Mouse (Mus musculus): ENCODE data around the gene Ugt2a2. TPM values are rescaled to one million over a fixed set of nuclear protein-coding genes. Genes with fewer than 3 reads are reported as not detected.

The Ugt2a2 gene
- not detected for polyA plus RNA-seq (2014; fragmentation: Illumina TruSeq; extraction: RNeasy Lipid Tissue Mini Kit (QIAGEN cat#74804); ENCODE audit: low replicate concordance)

DNA sequence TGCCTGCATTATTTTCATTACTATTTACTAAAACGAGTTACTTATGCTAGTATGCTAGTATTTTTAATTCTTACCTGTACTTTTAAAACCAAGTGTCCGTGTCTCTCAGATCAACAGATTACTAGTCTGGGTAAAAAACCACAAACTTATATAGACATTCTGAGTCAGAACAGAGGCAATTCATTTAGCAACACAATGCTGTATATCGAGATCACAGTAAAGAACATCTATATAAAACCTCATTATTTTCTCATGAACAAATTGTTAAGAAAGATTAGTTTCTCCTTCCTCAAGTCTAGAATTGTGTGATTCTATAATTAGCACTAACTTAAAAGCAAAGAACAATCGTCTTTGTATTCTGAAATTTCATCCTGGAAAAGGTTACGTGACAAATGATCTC lies at the start of gene Ugt2a2:
Gene Ugt2a2, minus strand, starts transcription at position 101 of the 400 bp plus-strand sequence.

GRCm38 (mm10) chr5:87490771-87491170 lies 8.7 kb upstream of the Ugt2a2 start, which contains the start of gene Ugt2a1:
Gene Ugt2a1, minus strand, starts transcription at chr5:87490871.

DNA sequence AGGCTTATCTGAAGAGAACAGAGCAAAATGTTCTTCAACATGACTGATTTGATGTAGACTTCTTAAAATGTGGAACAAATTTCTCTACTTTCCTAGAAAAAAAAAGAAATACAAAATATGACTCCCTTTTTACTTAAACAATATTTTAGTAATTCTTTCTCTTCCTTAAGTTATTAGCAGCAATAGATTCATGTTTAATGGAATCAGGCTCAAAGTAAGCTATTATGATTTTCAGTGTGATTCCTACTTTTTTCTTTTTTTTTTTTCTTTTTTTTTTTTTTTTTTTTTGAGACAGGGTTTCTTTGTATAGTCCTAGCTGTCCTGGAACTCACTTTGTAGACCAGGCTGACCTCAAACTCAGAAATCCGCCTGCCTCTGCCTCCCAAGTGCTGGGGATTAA lies 4.6 kb upstream of the Ugt2a2 start, which contains the start of gene Gm43638:
Gene Gm43638, minus strand, starts transcription at position 101 of the 400 bp plus-strand sequence.

GRCm38 (mm10) chr5:87424041-87424440 lies 58.0 kb downstream of the Ugt2a2 start, which contains the start of gene Ugt2b38:
Gene Ugt2b38, minus strand, starts transcription at chr5:87424203.

Other genes starting within 250 kb of the Ugt2a2 start
- gene Ugt2b37, start 227.5 kb downstream of the Ugt2a2 start, polyA plus RNA-seq (2014; fragmentation: Illumina TruSeq; extraction: RNeasy Lipid Tissue Mini Kit (QIAGEN cat#74804); ENCODE audit: low replicate concordance), result not detected
- gene Ugt2a3, start 145.1 kb downstream of the Ugt2a2 start, polyA plus RNA-seq (2014; fragmentation: Illumina TruSeq; extraction: RNeasy Lipid Tissue Mini Kit (QIAGEN cat#74804); ENCODE audit: low replicate concordance), result 410 TPM
- gene Ugt2b38, start 58.1 kb downstream of the Ugt2a2 start, polyA plus RNA-seq (2014; fragmentation: Illumina TruSeq; extraction: RNeasy Lipid Tissue Mini Kit (QIAGEN cat#74804); ENCODE audit: low replicate concordance), result 5.5 TPM
- gene Gm43638, start 4.5 kb upstream of the Ugt2a2 start, polyA plus RNA-seq (2014; fragmentation: Illumina TruSeq; extraction: RNeasy Lipid Tissue Mini Kit (QIAGEN cat#74804); ENCODE audit: low replicate concordance), result not detected
- not detected for gene Ugt2a1, start 8.6 kb upstream of the Ugt2a2 start, polyA plus RNA-seq (2014; fragmentation: Illumina TruSeq; extraction: RNeasy Lipid Tissue Mini Kit (QIAGEN cat#74804); ENCODE audit: low replicate concordance)
- gene Sult1b1, start 55.9 kb upstream of the Ugt2a2 start, polyA plus RNA-seq (2014; fragmentation: Illumina TruSeq; extraction: RNeasy Lipid Tissue Mini Kit (QIAGEN cat#74804); ENCODE audit: low replicate concordance), result 4,340 TPM
- 2,250 TPM for gene Sult1d1, start 86.8 kb upstream of the Ugt2a2 start, polyA plus RNA-seq (2014; fragmentation: Illumina TruSeq; extraction: RNeasy Lipid Tissue Mini Kit (QIAGEN cat#74804); ENCODE audit: low replicate concordance)
- gene Sult1e1, start 109.3 kb upstream of the Ugt2a2 start, polyA plus RNA-seq (2014; fragmentation: Illumina TruSeq; extraction: RNeasy Lipid Tissue Mini Kit (QIAGEN cat#74804); ENCODE audit: low replicate concordance), result not detected
- not detected for gene Csn1s1, start 183.9 kb upstream of the Ugt2a2 start, polyA plus RNA-seq (2014; fragmentation: Illumina TruSeq; extraction: RNeasy Lipid Tissue Mini Kit (QIAGEN cat#74804); ENCODE audit: low replicate concordance)
- not detected for gene Csn2, start 217.4 kb upstream of the Ugt2a2 start, polyA plus RNA-seq (2014; fragmentation: Illumina TruSeq; extraction: RNeasy Lipid Tissue Mini Kit (QIAGEN cat#74804); ENCODE audit: low replicate concordance)

All from small intestine, adult 10 weeks (tissue).